23 mouse cellular contexts compared by ENCODE assay signal in the genomic region with DNA sequence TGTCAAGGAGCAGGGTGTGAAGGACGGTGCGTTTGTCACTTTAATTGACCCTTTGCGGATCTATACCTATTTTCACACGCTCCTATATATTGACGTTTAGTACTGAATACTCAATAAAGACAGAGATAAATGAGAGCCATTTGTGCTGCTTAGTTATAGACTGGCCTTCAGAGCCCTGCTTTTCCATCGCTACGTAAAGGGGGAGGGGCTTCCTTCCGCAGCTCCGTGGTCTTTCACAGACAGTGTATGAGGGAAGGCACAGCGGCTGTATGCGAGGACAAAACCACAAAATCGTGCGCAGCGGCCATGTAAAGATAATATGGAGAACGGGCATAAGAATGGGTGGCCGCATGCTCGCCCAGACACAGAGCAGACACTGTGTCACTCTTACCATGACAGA.
"Had no signal": no experiment of that assay in that cellular context is flagged by ENCODE, and none has a peak within 500 bp of the region (broad histone marks: within the 10 kb centered on the region; RNA-seq: fewer than 3 reads in every experiment).

No protein-coding gene starts in this region.

- H3K4me1 ChIP-seq: limb, embryonic 10.5 days; limb, embryonic 12.5 days; liver, embryonic 13.5 days; liver, embryonic 15.5 days had no signal

- H3K4me3 ChIP-seq: heart, embryonic 10.5 days; heart, embryonic 12.5 days; kidney, embryonic 15.5 days; layer of hippocampus, adult 2 months; left cerebral cortex, adult 2 months; limb, embryonic 10.5 days; limb, embryonic 12.5 days; liver, embryonic 13.5 days; liver, embryonic 15.5 days had no signal

- H3K9me3 ChIP-seq: heart, embryonic 10.5 days; heart, embryonic 12.5 days; kidney, embryonic 15.5 days; limb, embryonic 10.5 days; limb, embryonic 12.5 days; liver, embryonic 13.5 days; liver, embryonic 15.5 days had no signal

- H3K27ac ChIP-seq: heart, embryonic 10.5 days; kidney, embryonic 15.5 days; layer of hippocampus, adult 2 months; left cerebral cortex, adult 2 months; limb, embryonic 10.5 days; limb, embryonic 12.5 days; liver, embryonic 13.5 days; liver, embryonic 15.5 days had no signal

- H3K36me3 ChIP-seq: heart, embryonic 10.5 days; heart, embryonic 12.5 days; kidney, embryonic 15.5 days; limb, embryonic 10.5 days; limb, embryonic 12.5 days; liver, embryonic 13.5 days; liver, embryonic 15.5 days had no signal

- H3K27me3 ChIP-seq: heart, embryonic 12.5 days; kidney, embryonic 15.5 days; limb, embryonic 12.5 days; liver, embryonic 13.5 days; liver, embryonic 15.5 days had no signal

- H3K4me2 ChIP-seq: heart, embryonic 12.5 days; kidney, embryonic 15.5 days; limb, embryonic 12.5 days; liver, embryonic 11.5 days; liver, embryonic 13.5 days; liver, embryonic 15.5 days had no signal

- H3K9ac ChIP-seq: heart, embryonic 12.5 days; kidney, embryonic 15.5 days; limb, embryonic 12.5 days; liver, embryonic 13.5 days; liver, embryonic 15.5 days; liver, postnatal 0 days had no signal

- DNase-seq: gastrocnemius, postnatal 14 days; gastrocnemius, postnatal 36 days; heart, adult 18-20 months; heart, postnatal 10 days; kidney, adult 11 months; kidney, adult 2 months; kidney, adult 9 months; kidney, postnatal 10 days; kidney, postnatal 25 days; kidney, postnatal 4 days; liver; liver, embryonic 13.5 days; liver, postnatal 0 days had no signal

- ATAC-seq: intestine, embryonic 16.5 days; liver, postnatal 0 days had no signal
